In genomic region chr1:20513364-20514084, GRCm38 (mm10) we compare ENCODE assay signal across 10 mouse cellular contexts.
DNase-seq lines count a peak whose midpoint lies in the region; ATAC-seq and TF ChIP-seq lines count a peak whose summit lies in the region.
"Had no signal": no experiment of that assay in that cellular context is flagged by ENCODE, and none has a peak within 500 bp of the region (broad histone marks: within the 10 kb centered on the region; RNA-seq: fewer than 3 reads in every experiment).

No protein-coding gene starts in this region.

- no peak overlapping the region for H3K9ac ChIP-seq in intestine, embryonic 14.5 days (ENCODE audit: low read length)
- H3K9ac ChIP-seq in intestine, embryonic 16.5 days (ENCODE audit: low read depth, low read length): no peak overlapping the region
- H3K9ac ChIP-seq in midbrain, postnatal 0 days (replicated peaks; ENCODE audit: low read length, poor library complexity, severe bottlenecking): no peak overlapping the region
- H3K9ac ChIP-seq: embryonic facial prominence, embryonic 12.5 days had no signal

- no peaks in the 10 kb centered on the region for H3K36me3 ChIP-seq in intestine, embryonic 14.5 days (ENCODE audit: control insufficient read depth, insufficient read depth, low read length)
- H3K36me3 ChIP-seq in intestine, embryonic 16.5 days (ENCODE audit: control insufficient read depth, insufficient read depth, low read length): no peaks in the 10 kb centered on the region
- H3K36me3 ChIP-seq in midbrain, postnatal 0 days (ENCODE audit: insufficient read depth, low read length): no peaks in the 10 kb centered on the region
- H3K36me3 ChIP-seq: embryonic facial prominence, embryonic 12.5 days had no signal

- peak; percentile 57 for DNase-seq in intestine, embryonic 14.5 days (ENCODE audit: low spot score)
- DNase-seq in MN1 (ENCODE audit: low spot score): peak; percentile 56
- DNase-seq in cerebellum, postnatal 25 days: peak; percentile 37 to 62
- DNase-seq in left cerebral cortex, adult 18-20 months (ENCODE audit: low spot score in 2 of 2): peak; percentile 42 to 57
- peak; percentile 77 for DNase-seq in midbrain, postnatal 0 days (ENCODE audit: low spot score)
- DNase-seq in ovary, postnatal 36 days (ENCODE audit: low spot score): no peak

- no peaks in the 10 kb centered on the region for H3K27me3 ChIP-seq in intestine, embryonic 14.5 days (replicated peaks; ENCODE audit: control insufficient read depth, insufficient read depth, low read length)
- H3K27me3 ChIP-seq in intestine, embryonic 16.5 days (replicated peaks; ENCODE audit: control insufficient read depth, insufficient read depth, low read length): no peaks in the 10 kb centered on the region
- H3K27me3 ChIP-seq in midbrain, postnatal 0 days (ENCODE audit: insufficient read depth, low read length): no peaks in the 10 kb centered on the region
- H3K27me3 ChIP-seq: embryonic facial prominence, embryonic 12.5 days had no signal

- no peaks in the 10 kb centered on the region for H3K9me3 ChIP-seq in intestine, embryonic 14.5 days (ENCODE audit: control insufficient read depth, low read length)
- no peaks in the 10 kb centered on the region for H3K9me3 ChIP-seq in intestine, embryonic 16.5 days (ENCODE audit: control insufficient read depth, low read length)
- H3K9me3 ChIP-seq in midbrain, postnatal 0 days (ENCODE audit: low read length): no peaks in the 10 kb centered on the region
- H3K9me3 ChIP-seq: embryonic facial prominence, embryonic 12.5 days had no signal

- no peaks in the 10 kb centered on the region for H3K4me1 ChIP-seq in intestine, embryonic 14.5 days (replicated peaks; ENCODE audit: control insufficient read depth, insufficient read depth, low read length)
- no peaks in the 10 kb centered on the region for H3K4me1 ChIP-seq in intestine, embryonic 16.5 days (ENCODE audit: control insufficient read depth, insufficient read depth, low read length)
- no peaks in the 10 kb centered on the region for H3K4me1 ChIP-seq in midbrain, postnatal 0 days (ENCODE audit: insufficient read depth, low read length)
- H3K4me1 ChIP-seq: embryonic facial prominence, embryonic 12.5 days had no signal

- no peak overlapping the region for H3K4me2 ChIP-seq in intestine, embryonic 14.5 days (ENCODE audit: low read length)
- no peak overlapping the region for H3K4me2 ChIP-seq in intestine, embryonic 16.5 days (ENCODE audit: low read depth, low read length)
- no peak overlapping the region for H3K4me2 ChIP-seq in midbrain, postnatal 0 days (ENCODE audit: low read depth, low read length, poor library complexity, severe bottlenecking)
- H3K4me2 ChIP-seq: embryonic facial prominence, embryonic 12.5 days had no signal

- 66% methylated on average over 7 of the region's 7 CpGs for WGBS in intestine, embryonic 14.5 days
- WGBS in intestine, embryonic 16.5 days: 62% methylated on average over 7 of the region's 7 CpGs
- 68% methylated on average over 7 of the region's 7 CpGs for WGBS in midbrain, postnatal 0 days

- H3K27ac ChIP-seq in intestine, embryonic 14.5 days (ENCODE audit: low read depth): no peak overlapping the region
- no peak overlapping the region for H3K27ac ChIP-seq in intestine, embryonic 16.5 days (ENCODE audit: low read length)
- no peak overlapping the region for H3K27ac ChIP-seq in midbrain, postnatal 0 days (ENCODE audit: low read depth, low read length)
- H3K27ac ChIP-seq: embryonic facial prominence, embryonic 12.5 days; macrophage had no signal

- no peak overlapping the region for H3K4me3 ChIP-seq in intestine, embryonic 14.5 days (ENCODE audit: low read depth, low read length)
- no peak overlapping the region for H3K4me3 ChIP-seq in intestine, embryonic 16.5 days (ENCODE audit: low read length)
- no peak overlapping the region for H3K4me3 ChIP-seq in midbrain, postnatal 0 days (ENCODE audit: low read depth, low read length)
- H3K4me3 ChIP-seq: embryonic facial prominence, embryonic 12.5 days had no signal

- TF ChIP-seq CTCF in midbrain, postnatal 0 days (IDR thresholded peaks at IDR 0.05): peak; percentile 91

- no peak for ATAC-seq in intestine, embryonic 14.5 days (replicated peaks; ENCODE audit: low FRiP score, low TSS enrichment, low read depth)
- no peak for ATAC-seq in intestine, embryonic 16.5 days
- ATAC-seq in granulocyte monocyte progenitor cell, adult 5-6 weeks (replicated peaks; ENCODE audit: poor library complexity, severe bottlenecking): peak; percentile 62; the same call in 1 of the 2 replicates
- peak; percentile 44; the same call in 1 of the 2 replicates for ATAC-seq in midbrain, postnatal 0 days (ENCODE audit: low FRiP score)

Comparison
In these comparisons a context has a peak if more than half of its experiments do, and no peak if none do; other contexts are left out.
1. ATAC-seq: peak in granulocyte monocyte progenitor cell, adult 5-6 weeks (single experiment) and midbrain, postnatal 0 days (single experiment); none in intestine, embryonic 14.5 days (single experiment) and intestine, embryonic 16.5 days (single experiment).